Mouse (Mus musculus) liver, postnatal 0 days (tissue): ENCODE results near the gene Zfp467.

Source experiments
- CTCF ChIP-seq: sonication (generic); IDR thresholded peaks from 2 replicates; pipeline ENCODE4 v1.5.1; 2016; ENCODE audit warnings: antibody characterized with exemption, low read depth
- EP300 ChIP-seq: IDR thresholded peaks from 2 replicates; pipeline ENCODE4 v1.6.1; 2016; ENCODE audit warnings: antibody characterized with exemption, low read depth, mild to moderate bottlenecking

DNA sequence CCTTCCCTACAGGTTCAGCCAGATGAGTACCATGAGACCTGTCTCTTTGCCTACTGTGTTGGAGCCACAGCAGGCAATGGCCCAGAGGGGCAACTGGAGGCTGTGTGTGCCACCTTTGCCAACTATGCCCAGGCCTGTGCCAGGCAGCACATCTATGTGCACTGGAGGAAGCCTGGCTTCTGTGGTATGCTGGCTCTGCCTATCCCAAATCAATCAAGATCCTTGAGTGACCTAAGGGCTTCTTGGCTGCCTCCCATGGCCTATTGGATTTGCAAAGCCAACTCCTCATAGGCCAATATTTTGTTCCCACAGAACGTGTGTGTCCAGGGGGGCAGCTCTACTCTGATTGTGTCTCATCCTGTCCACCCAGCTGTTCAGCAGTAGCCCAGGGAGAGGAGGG is 6.5 kb upstream of the Zfp467 start:
- TF ChIP-seq CTCF (no peak), EP300 (no peak)
